Mouse (Mus musculus): Measurements from ENCODE around the gene Rnf216.

- TF ChIP-seq POLR2A (IDR thresholded peaks at IDR 0.05; ENCODE audit: control insufficient read depth, low read depth, low read length) (no peak), CTCF (IDR thresholded peaks at IDR 0.05; ENCODE audit: control insufficient read depth, insufficient read depth, insufficient replicate concordance, low read depth, low read length) (no peak)
Observed at GRCm38 (mm10) chr5:143126908-143127307, 14.1 kb upstream of the Rnf216 start.
